Mouse (Mus musculus) kidney, adult 2 months (tissue): ENCODE data around the gene Stard13.

Experiments used
- CTCF ChIP-seq: fragments of 200-500 bp; conservative IDR thresholded peaks from 2 replicates; pipeline ENCODE4 v1.5.1; 2011; ENCODE audit warnings: low read depth, mild to moderate bottlenecking, control low read depth, low read length, moderate library complexity, mixed read lengths; ENCODE audit not compliant: insufficient read depth, insufficient read length
- POLR2A ChIP-seq: fragments of 200-500 bp; IDR thresholded peaks from one replicate; pipeline ENCODE4 v1.6.1; 2011; ENCODE audit warnings: low read depth, low read length, control low read depth

DNA sequence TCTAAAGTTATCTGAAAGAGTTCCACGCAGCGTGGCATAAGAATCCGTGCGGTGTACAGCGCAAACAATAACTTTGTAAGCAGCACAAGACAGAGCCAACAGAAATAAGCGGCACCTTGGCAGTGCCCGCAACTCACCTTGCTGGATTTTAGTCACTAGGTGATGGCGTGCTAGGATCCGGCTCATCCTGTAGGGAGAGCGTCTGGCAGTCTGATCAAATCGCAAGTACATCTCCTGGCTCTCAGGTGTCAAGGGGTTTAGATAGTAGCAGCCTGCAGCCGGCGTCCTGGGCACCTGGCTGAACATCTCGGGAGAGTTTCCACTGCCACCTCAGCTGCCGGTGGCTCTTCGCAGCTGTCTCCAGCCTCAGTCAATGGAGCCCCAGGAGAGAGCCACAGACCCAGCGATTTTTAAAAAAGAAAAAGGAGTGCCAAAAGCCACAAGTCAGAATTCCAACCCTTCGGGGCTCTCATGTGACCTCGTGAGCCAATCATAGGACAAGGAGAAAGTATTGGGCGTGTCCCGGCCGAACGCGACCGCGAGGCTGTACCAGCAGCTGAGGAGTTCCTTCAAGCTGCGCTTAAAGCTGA, 43.8 kb downstream of the Stard13 start:
- TF ChIP-seq CTCF (no peak), POLR2A (no peak)
